9 mouse cellular contexts compared by ENCODE assay signal in the genomic region with DNA sequence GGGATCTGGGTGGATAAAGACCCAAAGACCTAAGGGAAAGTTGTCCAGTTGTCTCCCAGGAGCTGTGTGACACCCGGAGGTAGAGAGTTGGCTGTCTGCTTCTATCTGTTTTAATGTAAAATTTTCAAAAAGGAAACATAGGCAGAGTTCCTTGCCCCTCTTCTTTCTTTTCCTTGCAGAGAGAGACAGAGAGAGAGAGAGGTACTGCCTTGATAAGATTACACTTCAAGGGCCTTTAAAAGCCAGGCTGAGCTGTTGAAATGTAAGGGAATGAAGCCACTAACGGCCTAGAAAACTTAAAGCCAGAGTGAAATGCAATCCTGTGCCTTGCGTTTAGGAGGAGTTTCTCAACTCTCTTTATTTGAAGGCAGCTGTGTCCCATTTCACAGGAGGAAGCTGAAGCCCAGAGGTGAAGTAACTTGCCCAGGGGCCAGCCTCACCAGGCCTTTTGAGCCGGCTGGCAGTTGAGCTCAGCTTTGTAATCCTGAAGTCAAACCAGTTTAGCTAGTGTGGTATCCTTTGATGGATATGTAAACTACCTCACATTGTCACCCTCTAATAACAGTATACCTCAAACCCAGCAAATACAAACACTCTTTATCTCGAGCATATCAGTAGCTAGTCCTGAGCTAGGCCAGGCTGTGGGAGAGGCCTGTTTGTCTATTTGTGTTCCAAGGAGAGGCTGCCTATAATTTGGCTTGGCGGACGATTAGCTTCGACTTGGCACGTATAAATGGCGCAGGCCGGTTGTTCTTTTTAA. TPM values are rescaled to one million over a fixed set of nuclear protein-coding genes. Genes with fewer than 3 reads are reported as not detected.
A peak's percentile ranks its signal among the peaks of the same experiment; 100 is the strongest.
DNase-seq lines count a peak whose midpoint lies in the region; ATAC-seq lines count a peak whose summit lies in the region.
"Had no signal": no experiment of that assay in that cellular context is flagged by ENCODE, and none has a peak within 500 bp of the region (broad histone marks: within the 10 kb centered on the region; RNA-seq: fewer than 3 reads in every experiment).

No protein-coding gene starts in this region.

- peak overlapping the region; percentile 81 for H3K4me2 ChIP-seq in neural tube, embryonic 11.5 days (ENCODE audit: low read depth)
- peak overlapping the region; percentile 98 for H3K4me2 ChIP-seq in forebrain, embryonic 11.5 days (ENCODE audit: low read depth, low read length, severe bottlenecking)
- H3K4me2 ChIP-seq in limb, embryonic 12.5 days = peak overlapping the region; percentile 92
- H3K4me2 ChIP-seq in neural tube, embryonic 15.5 days = peak overlapping the region; percentile 95

- H3K9ac ChIP-seq in neural tube, embryonic 11.5 days (ENCODE audit: low read length) = peak overlapping the region; percentile 36
- peak overlapping the region; percentile 1 for H3K9ac ChIP-seq in forebrain, embryonic 11.5 days (ENCODE audit: low read length)
- H3K9ac ChIP-seq in limb, embryonic 12.5 days (replicated peaks) = peak overlapping the region; percentile 40
- H3K9ac ChIP-seq in neural tube, embryonic 15.5 days (replicated peaks) = peak overlapping the region; percentile 37

- H3K9me3 ChIP-seq in neural tube, embryonic 11.5 days (ENCODE audit: control insufficient read depth, low read length) = no peaks in the 10 kb centered on the region
- no peaks in the 10 kb centered on the region for H3K9me3 ChIP-seq in forebrain, embryonic 11.5 days (ENCODE audit: control insufficient read depth, low read length)
- H3K9me3 ChIP-seq in limb, embryonic 12.5 days = no peaks in the 10 kb centered on the region
- H3K9me3 ChIP-seq in neural tube, embryonic 15.5 days (replicated peaks) = no peaks in the 10 kb centered on the region

- H3K36me3 ChIP-seq in neural tube, embryonic 11.5 days (ENCODE audit: control insufficient read depth, insufficient read depth, low read length) = peaks cover 5% of the 10 kb centered on the region; the same call in 1 of the 2 replicates
- 0 out of 2 replicates have a peak, but pooled peaks cover 3% of the 10 kb centered on the region for H3K36me3 ChIP-seq in forebrain, embryonic 11.5 days (ENCODE audit: control insufficient read depth, insufficient read depth, low read length)
- peaks cover 52% of the 10 kb centered on the region for H3K36me3 ChIP-seq in limb, embryonic 12.5 days
- H3K36me3 ChIP-seq in neural tube, embryonic 15.5 days = no peaks in the 10 kb centered on the region

- H3K27ac ChIP-seq in neural tube, embryonic 11.5 days (ENCODE audit: low read depth, low read length) = no peak overlapping the region
- H3K27ac ChIP-seq in forebrain, embryonic 11.5 days (ENCODE audit: low read depth, low read length) = no peak overlapping the region
- 0 out of 2 replicates have a peak overlapping the region, but pooled peaks have one; percentile 18 for H3K27ac ChIP-seq in limb, embryonic 12.5 days
- no peak overlapping the region; the same call in 1 of the 2 replicates for H3K27ac ChIP-seq in neural tube, embryonic 15.5 days (replicated peaks)

- no peaks in the 10 kb centered on the region for H3K27me3 ChIP-seq in neural tube, embryonic 11.5 days (ENCODE audit: control insufficient read depth, insufficient read depth, low read length)
- no peaks in the 10 kb centered on the region for H3K27me3 ChIP-seq in forebrain, embryonic 11.5 days (ENCODE audit: control insufficient read depth, insufficient read depth, low read length)
- no peaks in the 10 kb centered on the region for H3K27me3 ChIP-seq in limb, embryonic 12.5 days
- H3K27me3 ChIP-seq in neural tube, embryonic 15.5 days (replicated peaks) = no peaks in the 10 kb centered on the region

- WGBS in neural tube, embryonic 11.5 days = 47% methylated on average over 11 of the region's 11 CpGs
- 48% methylated on average over 11 of the region's 11 CpGs for WGBS in forebrain, embryonic 11.5 days
- 31% methylated on average over 11 of the region's 11 CpGs for WGBS in limb, embryonic 12.5 days
- 25% methylated on average over 11 of the region's 11 CpGs for WGBS in neural tube, embryonic 15.5 days

- no peak for ATAC-seq in neural tube, embryonic 11.5 days (ENCODE audit: insufficient read depth, low FRiP score, low TSS enrichment)
- no peak for ATAC-seq in forebrain, embryonic 11.5 days (replicated peaks; ENCODE audit: low FRiP score)
- no peak for ATAC-seq in limb, embryonic 12.5 days (ENCODE audit: insufficient number of reproducible peaks, insufficient read depth, low FRiP score, low TSS enrichment, low read depth)
- ATAC-seq in neural tube, embryonic 15.5 days (ENCODE audit: low FRiP score) = no peak
- ATAC-seq in CD4-positive, CD25-positive, alpha-beta regulatory T cell, adult 4 months = no peak

- DNase-seq in neural tube, embryonic 11.5 days (ENCODE audit: low spot score) = no peak
- DNase-seq in neural tube, embryonic 10.5 days (ENCODE audit: extremely low spot score, low spot score) = no peak
- no peak for DNase-seq in forebrain, embryonic 11.5 days (ENCODE audit: low spot score)
- DNase-seq in adrenal gland, postnatal 36 days = no peak
- no peak for DNase-seq in thymus, postnatal 10 days (ENCODE audit: low spot score in 2 of 2)
- DNase-seq: heart, adult 18-20 months had no signal

- peak overlapping the region; percentile 92 for H3K4me3 ChIP-seq in neural tube, embryonic 11.5 days (ENCODE audit: low read depth, low read length)
- peak overlapping the region; percentile 20 for H3K4me3 ChIP-seq in forebrain, embryonic 11.5 days (ENCODE audit: low read depth, low read length)
- H3K4me3 ChIP-seq in limb, embryonic 12.5 days (replicated peaks) = peak overlapping the region; percentile 38
- peak overlapping the region; percentile 24 for H3K4me3 ChIP-seq in neural tube, embryonic 15.5 days (replicated peaks)

- peaks cover 65% of the 10 kb centered on the region for H3K4me1 ChIP-seq in neural tube, embryonic 11.5 days (ENCODE audit: control insufficient read depth, insufficient read depth, low read length)
- H3K4me1 ChIP-seq in forebrain, embryonic 11.5 days (replicated peaks; ENCODE audit: control insufficient read depth, insufficient read depth, low read length) = peaks cover 61% of the 10 kb centered on the region
- peaks cover 71% of the 10 kb centered on the region for H3K4me1 ChIP-seq in limb, embryonic 12.5 days (replicated peaks)
- H3K4me1 ChIP-seq in neural tube, embryonic 15.5 days = peaks cover 79% of the 10 kb centered on the region

RNA-seq across cellular contexts. Expression of a gene that starts 3.8 kb away (rescaled TPM):
- polyA plus RNA-seq in neural tube, embryonic 11.5 days (2014; fragmentation: Nextera tagmentation; extraction: Ambion mirVana) = 42.4 and 43.6 TPM in 2 replicates
- 57.8 and 58.2 TPM in 2 replicates for polyA plus RNA-seq in forebrain, embryonic 11.5 days (2014; fragmentation: Nextera tagmentation; extraction: Ambion mirVana)
- 59.1 and 71.2 TPM in 2 replicates for polyA plus RNA-seq in limb, embryonic 12.5 days (2016; fragmentation: Nextera tagmentation; extraction: Ambion mirVana)
- polyA plus RNA-seq in neural tube, embryonic 15.5 days (2015; fragmentation: Nextera tagmentation; extraction: Ambion mirVana) = 20.5 and 24.2 TPM in 2 replicates
- polyA plus RNA-seq in CD4-positive, CD25-positive, alpha-beta regulatory T cell, adult 4 months (2017; shearing (Covaris generic)) = 10 to 100 TPM; 19.6 to 23.7 TPM
- total RNA-seq in adrenal gland, postnatal 36 days (2021) = 100 to 1,000 TPM; 121 to 144 TPM

Comparison
In these comparisons a context has a peak if more than half of its experiments do, and no peak if none do; other contexts are left out.
1. H3K4me3 ChIP-seq: peak in every context shown above with its lines; median percentile 92 in neural tube, embryonic 11.5 days; 38 in limb, embryonic 12.5 days; 24 in neural tube, embryonic 15.5 days; 20 in forebrain, embryonic 11.5 days.